In genomic region chr4:53595246-53596062, GRCm38 (mm10) we compare ENCODE assay signal across 10 mouse cellular contexts. TPM values are rescaled to one million over a fixed set of nuclear protein-coding genes. Genes with fewer than 3 reads are reported as not detected.
DNase-seq lines count a peak whose midpoint lies in the region; ATAC-seq and TF ChIP-seq lines count a peak whose summit lies in the region.
"Had no signal": no experiment of that assay in that cellular context is flagged by ENCODE, and none has a peak within 500 bp of the region (broad histone marks: within the 10 kb centered on the region; RNA-seq: fewer than 3 reads in every experiment).

No protein-coding gene starts in this region.

- no peak for TF ChIP-seq CTCF in forebrain, postnatal 0 days (IDR thresholded peaks at IDR 0.05; ENCODE audit: low read depth)
- no peak for TF ChIP-seq CTCF in kidney, postnatal 0 days (IDR thresholded peaks at IDR 0.05; ENCODE audit: low read depth)

- no peak overlapping the region for H3K9ac ChIP-seq in kidney, embryonic 14.5 days (ENCODE audit: low read depth, low read length)
- no peak overlapping the region for H3K9ac ChIP-seq in forebrain, postnatal 0 days
- H3K9ac ChIP-seq in kidney, postnatal 0 days (ENCODE audit: low read depth, low read length) = no peak overlapping the region
- H3K9ac ChIP-seq: embryonic facial prominence, embryonic 12.5 days had no signal

- no peak for DNase-seq in kidney, adult 18-20 months
- DNase-seq in forebrain, postnatal 0 days = no peak
- no peak for DNase-seq in kidney, postnatal 0 days (ENCODE audit: low spot score)
- peak; percentile 27 for DNase-seq in lung, postnatal 36 days
- no peak for DNase-seq in layer of hippocampus, postnatal 14 days (ENCODE audit: low spot score in 2 of 2)
- DNase-seq in layer of hippocampus, adult 8-10 months (ENCODE audit: low spot score in 2 of 2) = no peak
- no peak for DNase-seq in urinary bladder, postnatal 36 days (ENCODE audit: low spot score in 2 of 2)
- DNase-seq: cerebellum, adult 9-10 months had no signal

- no peaks in the 10 kb centered on the region for H3K36me3 ChIP-seq in kidney, embryonic 14.5 days (ENCODE audit: control insufficient read depth, insufficient read depth, low read length)
- H3K36me3 ChIP-seq in forebrain, postnatal 0 days (ENCODE audit: insufficient read depth) = no peaks in the 10 kb centered on the region
- H3K36me3 ChIP-seq in kidney, postnatal 0 days (ENCODE audit: insufficient read depth, low read length) = no peaks in the 10 kb centered on the region
- H3K36me3 ChIP-seq: embryonic facial prominence, embryonic 12.5 days had no signal

- no peaks in the 10 kb centered on the region for H3K27me3 ChIP-seq in kidney, embryonic 14.5 days (ENCODE audit: control insufficient read depth, insufficient read depth, low read length)
- no peaks in the 10 kb centered on the region for H3K27me3 ChIP-seq in forebrain, postnatal 0 days (ENCODE audit: insufficient read depth, low read length)
- H3K27me3 ChIP-seq in kidney, postnatal 0 days (ENCODE audit: insufficient read depth, low read length) = no peaks in the 10 kb centered on the region
- H3K27me3 ChIP-seq: embryonic facial prominence, embryonic 12.5 days had no signal

- WGBS in kidney, embryonic 14.5 days = 76% methylated on average over 12 of the region's 12 CpGs
- 65% methylated on average over 12 of the region's 12 CpGs for WGBS in forebrain, postnatal 0 days
- WGBS in kidney, postnatal 0 days = 70% methylated on average over 12 of the region's 12 CpGs

- peak; percentile 44; the same call in 1 of the 2 replicates for ATAC-seq in kidney, embryonic 14.5 days (ENCODE audit: low FRiP score, low TSS enrichment)
- ATAC-seq in forebrain, postnatal 0 days = 0 out of 2 replicates have a peak, but pooled peaks have one; percentile 25
- ATAC-seq in kidney, postnatal 0 days (replicated peaks; ENCODE audit: low FRiP score, low read depth) = peak; percentile 70

- H3K4me1 ChIP-seq in kidney, embryonic 14.5 days (ENCODE audit: control insufficient read depth, insufficient read depth, low read length) = peaks cover 7% of the 10 kb centered on the region; the same call in 1 of the 2 replicates
- no peaks in the 10 kb centered on the region for H3K4me1 ChIP-seq in forebrain, postnatal 0 days (ENCODE audit: insufficient read depth)
- no peaks in the 10 kb centered on the region; the same call in 1 of the 2 replicates for H3K4me1 ChIP-seq in kidney, postnatal 0 days (replicated peaks; ENCODE audit: insufficient read depth, low read length)

- H3K4me2 ChIP-seq in kidney, embryonic 14.5 days (replicated peaks; ENCODE audit: low read depth, low read length) = no peak overlapping the region
- no peak overlapping the region for H3K4me2 ChIP-seq in forebrain, postnatal 0 days (ENCODE audit: low read depth)
- no peak overlapping the region for H3K4me2 ChIP-seq in kidney, postnatal 0 days (ENCODE audit: low read length)
- H3K4me2 ChIP-seq: embryonic facial prominence, embryonic 12.5 days had no signal

- no peak overlapping the region for H3K4me3 ChIP-seq in kidney, embryonic 14.5 days (ENCODE audit: low read length)
- H3K4me3 ChIP-seq in forebrain, postnatal 0 days (ENCODE audit: low read depth, low read length) = no peak overlapping the region
- no peak overlapping the region for H3K4me3 ChIP-seq in kidney, postnatal 0 days (replicated peaks; ENCODE audit: low read depth, low read length)
- H3K4me3 ChIP-seq: embryonic facial prominence, embryonic 12.5 days had no signal

- no peaks in the 10 kb centered on the region for H3K9me3 ChIP-seq in kidney, embryonic 14.5 days (ENCODE audit: control insufficient read depth, low read length)
- no peaks in the 10 kb centered on the region for H3K9me3 ChIP-seq in forebrain, postnatal 0 days (ENCODE audit: low read length)
- H3K9me3 ChIP-seq in kidney, postnatal 0 days (replicated peaks; ENCODE audit: low read length) = no peaks in the 10 kb centered on the region
- H3K9me3 ChIP-seq: embryonic facial prominence, embryonic 12.5 days had no signal

- H3K27ac ChIP-seq in kidney, embryonic 14.5 days (ENCODE audit: low read depth, low read length) = no peak overlapping the region
- H3K27ac ChIP-seq in forebrain, postnatal 0 days (ENCODE audit: low read depth, low read length) = no peak overlapping the region
- H3K27ac ChIP-seq in kidney, postnatal 0 days = peak overlapping the region; percentile 52
- H3K27ac ChIP-seq: embryonic facial prominence, embryonic 12.5 days had no signal

RNA-seq across cellular contexts. Expression of gene Fsd1l, which starts 35.8 kb away (rescaled TPM):
- 7.2 and 9.6 TPM in 2 replicates for polyA plus RNA-seq in kidney, embryonic 14.5 days (2014; fragmentation: Nextera tagmentation; extraction: Ambion mirVana)
- 45.2 and 48.8 TPM in 2 replicates for total RNA-seq in forebrain, postnatal 0 days (2014; rRNA removed)
- 10.3 and 17.9 TPM in 2 replicates for polyA plus RNA-seq in forebrain, postnatal 0 days (2015; fragmentation: Nextera tagmentation; extraction: Ambion mirVana)
- polyA plus RNA-seq in kidney, postnatal 0 days (2015; fragmentation: Nextera tagmentation; extraction: Ambion mirVana) = 5.0 and 6.2 TPM in 2 replicates
- total RNA-seq in layer of hippocampus, postnatal 14 days (2021) = 10 to 100 TPM; 38.8 to 41.0 TPM
- total RNA-seq in layer of hippocampus, adult 8-10 months (2022) = 10 to 100 TPM; 29.1 to 41.2 (median 36.7) TPM
